Mouse (Mus musculus) thymus, postnatal 14 days (tissue): ENCODE measurements around the gene Mab21l1.

Experiments used
- DNase-seq: peaks from one replicate; pipeline ENCODE4 v3.0.0; 2021

Gene Mab21l1

DNA sequence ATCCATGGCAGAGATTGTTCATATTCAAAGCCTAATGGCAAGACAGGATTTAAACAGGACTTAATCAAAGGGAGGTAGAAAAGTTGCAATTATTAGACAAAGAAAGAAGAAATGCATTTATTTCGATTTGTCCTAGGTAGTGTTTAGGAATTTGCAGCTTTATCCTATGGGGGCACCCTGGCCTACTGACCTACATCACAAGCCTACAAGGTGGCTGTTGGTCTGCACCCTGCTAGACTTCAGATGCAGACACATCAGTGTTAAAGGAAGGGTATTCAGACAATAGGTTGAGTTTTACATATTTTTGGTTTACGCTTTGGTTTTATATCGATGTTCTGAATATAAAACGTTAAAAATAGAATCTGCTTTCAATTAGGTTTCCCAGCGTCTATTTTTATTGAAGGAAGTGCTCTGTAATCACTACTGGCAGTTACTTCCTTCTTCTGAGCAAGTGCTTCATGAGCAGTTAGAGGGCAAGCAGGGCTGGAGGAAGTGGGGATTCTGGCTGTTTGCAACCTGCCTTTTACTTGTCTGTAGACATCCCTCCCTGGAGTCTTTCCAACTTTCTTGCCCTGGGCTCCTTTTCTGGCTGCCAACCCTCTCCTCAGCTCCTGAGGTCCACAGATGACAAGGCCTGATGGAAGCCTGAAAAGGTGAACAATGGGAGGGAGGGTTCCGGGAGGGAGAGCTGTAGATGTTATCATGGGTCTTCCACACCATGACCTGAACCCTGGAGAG lies 34.5 kb downstream of the Mab21l1 start:
- DNase-seq = peak; percentile 3

DNA sequence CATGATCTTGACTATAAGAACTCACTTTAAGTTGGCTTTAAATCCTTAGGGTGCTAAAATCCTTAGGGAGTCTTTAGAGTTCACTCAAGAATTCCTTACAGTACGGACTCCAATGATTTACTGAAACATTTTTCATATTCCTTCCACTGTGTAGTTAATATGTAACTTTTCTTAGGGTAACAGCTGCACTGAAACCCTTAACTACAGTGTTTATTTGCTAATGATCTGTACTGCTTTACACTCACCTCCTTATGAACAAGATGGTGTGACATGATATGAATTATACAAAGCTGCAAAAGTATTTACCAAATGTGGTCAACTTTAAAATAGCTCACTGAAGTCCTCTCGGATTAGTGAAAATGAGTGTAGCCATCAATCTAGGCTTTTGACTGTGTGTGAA lies 35.8 kb downstream of the Mab21l1 start:
- DNase-seq = no peak

DNA sequence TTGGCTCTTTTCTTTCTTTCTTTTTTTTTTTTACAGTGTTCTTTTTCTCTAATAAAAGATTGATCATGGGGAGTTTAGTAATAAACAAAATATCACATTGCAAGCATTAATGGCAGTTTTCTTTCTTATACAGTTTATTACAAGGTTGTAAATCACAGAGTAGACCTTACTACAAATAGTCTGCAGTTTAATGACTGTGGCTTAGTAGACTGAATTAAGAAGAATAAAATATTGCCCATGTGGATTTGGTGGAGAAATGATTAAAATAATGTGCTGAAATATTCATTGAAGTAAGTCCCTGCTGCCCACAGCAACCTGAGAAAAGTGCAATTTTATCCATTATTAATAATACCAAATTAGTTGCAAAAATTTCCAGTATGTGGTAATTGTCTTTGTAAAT lies 37.3 kb downstream of the Mab21l1 start:
- no peak for DNase-seq

DNA sequence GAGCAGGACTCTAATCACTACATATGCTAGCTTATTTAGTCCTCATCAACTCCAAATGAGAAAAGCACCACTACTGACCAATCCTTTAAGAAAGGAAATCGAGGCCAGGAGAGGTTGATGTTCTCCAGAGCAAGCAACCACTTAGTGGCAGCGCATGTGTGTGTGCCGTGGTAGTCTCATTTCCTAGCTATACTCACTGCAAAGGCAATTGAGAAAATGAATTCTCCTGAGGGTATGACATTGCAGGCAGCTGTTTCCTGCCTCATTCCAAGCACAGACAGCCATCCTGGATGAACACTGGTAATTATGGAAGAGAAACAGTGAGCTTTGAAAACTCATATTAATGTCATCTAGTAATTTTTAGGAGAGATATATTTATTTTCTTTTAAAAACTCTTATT lies 42.6 kb downstream of the Mab21l1 start:
- DNase-seq = no peak

DNA sequence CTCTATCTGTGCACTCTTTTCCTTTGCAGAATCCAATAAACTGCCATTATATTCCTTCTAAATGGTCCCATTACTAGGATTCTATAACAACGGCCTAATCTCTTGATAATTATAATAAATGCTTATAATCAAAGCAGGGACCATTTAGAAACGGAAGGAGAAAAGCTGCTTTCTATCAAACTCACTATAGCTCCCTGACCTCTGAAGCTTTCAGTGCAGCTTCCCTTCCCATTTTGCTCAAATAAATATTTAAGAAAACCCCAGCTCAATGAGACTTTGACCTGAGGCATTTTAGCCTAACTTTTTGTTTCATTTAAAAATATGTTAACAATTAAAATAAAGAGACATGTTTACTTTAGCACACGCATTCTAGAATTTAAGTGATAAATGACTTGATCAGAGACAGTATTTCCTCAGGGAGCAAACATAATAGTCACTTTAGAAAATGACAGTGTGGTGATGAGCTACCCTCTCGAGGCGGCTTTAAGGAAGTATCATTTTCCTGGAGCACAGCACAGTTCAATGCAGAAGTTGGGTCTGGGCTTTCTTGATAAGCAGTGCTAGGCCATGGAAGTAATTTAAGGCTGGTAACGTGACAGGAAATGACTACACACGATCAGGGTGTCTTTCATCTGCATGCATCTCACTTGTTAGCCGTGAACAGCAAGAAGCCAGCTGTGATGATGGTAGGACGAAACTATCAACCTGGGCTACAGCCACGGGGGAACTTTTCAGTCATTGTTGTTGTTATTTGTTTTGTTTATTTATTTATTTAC lies 46.4 kb downstream of the Mab21l1 start:
- DNase-seq = peak; percentile 7

DNA sequence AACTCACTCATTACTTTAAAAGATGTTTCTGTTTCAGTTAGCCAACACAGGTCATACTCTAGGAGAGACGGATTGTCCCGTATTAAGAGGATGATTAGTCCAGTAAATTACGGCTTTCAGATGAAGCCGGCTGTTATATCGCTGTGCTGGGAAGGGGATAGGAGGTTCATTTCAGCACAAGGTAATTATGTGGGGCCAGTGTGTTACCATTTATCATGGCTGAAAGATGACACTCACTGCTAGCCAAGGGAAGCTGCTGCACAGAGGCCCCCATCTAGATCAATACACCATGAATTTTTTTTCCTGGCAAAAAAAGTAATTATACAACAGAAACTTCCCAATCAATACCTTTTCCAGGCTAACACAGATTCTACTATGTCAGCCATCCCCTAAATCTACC lies 47.9 kb downstream of the Mab21l1 start:
- no peak for DNase-seq
